Mouse (Mus musculus) layer of hippocampus, adult 18-20 months (tissue): ENCODE measurements around the gene Slc46a1. TPM values are rescaled to one million over a fixed set of nuclear protein-coding genes. Genes with fewer than 3 reads are reported as not detected.

Experiments
- DNase-seq, 2 experiments: peaks; one replicate each; pipeline ENCODE4 v3.0.0; 2022; ENCODE audit warnings: low spot score in 2 of 2
- total RNA-seq, 2 experiments: library from RNA; stranded (reverse); gene quantifications; 2 replicates each; pipeline ENCODE4 v1.2.3; 2021

Gene Slc46a1
- total RNA-seq, 2 experiments from 2014 or later = 10.9 to 11.7 TPM

- DNase-seq = no peak
Measured at GRCm38 (mm10) chr11:78454276-78454675, 11.2 kb upstream of the Slc46a1 start.

- DNase-seq = peak in 1 of 2 experiments; percentile 40
Measured at GRCm38 (mm10) chr11:78455308-78455707, 10.2 kb upstream of the Slc46a1 start.

DNA sequence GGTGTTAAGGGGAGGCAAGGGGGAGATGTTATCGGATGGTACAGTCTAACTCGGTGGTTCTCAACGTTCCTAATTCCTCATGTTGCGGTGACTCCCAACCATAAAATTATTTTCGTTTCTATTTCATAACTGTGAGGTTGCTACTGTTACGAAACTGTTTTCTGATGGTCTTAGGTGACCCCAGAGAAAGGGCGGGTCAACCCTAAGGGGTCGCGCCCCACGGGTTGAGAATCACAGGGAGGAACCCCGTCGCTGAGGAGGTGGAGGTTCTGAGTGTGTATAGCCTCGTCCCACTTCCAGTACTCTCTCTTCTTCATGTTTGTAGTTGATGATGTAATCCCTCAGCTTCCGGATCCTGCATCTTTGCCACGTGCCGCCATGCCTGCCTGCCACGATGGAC lies 6.8 kb upstream of the Slc46a1 start:
- no peak for DNase-seq

DNA sequence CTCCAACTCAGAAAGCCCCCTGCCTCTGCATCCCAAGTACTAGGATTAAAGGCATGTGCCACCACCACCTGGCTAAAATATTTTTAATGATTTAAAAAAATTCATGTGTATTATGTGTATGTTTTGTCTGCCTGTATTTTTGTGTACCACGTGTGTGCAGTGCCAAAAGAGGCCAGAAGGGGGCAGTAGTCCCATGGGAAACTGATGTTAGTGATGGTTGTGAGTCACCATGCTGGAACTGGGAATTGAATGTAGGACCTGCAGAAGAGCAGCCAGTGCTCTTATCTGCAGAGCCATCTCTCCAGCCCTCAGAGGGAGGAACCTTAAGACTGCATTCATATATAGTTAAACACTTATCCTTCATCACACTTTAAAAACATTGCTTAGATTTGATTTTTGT lies 3.6 kb upstream of the Slc46a1 start:
- no peak for DNase-seq

- DNase-seq = no peak
Measured at GRCm38 (mm10) chr11:78462669-78463068, 2.8 kb upstream of the Slc46a1 start.

- no peak for DNase-seq
Measured at GRCm38 (mm10) chr11:78463286-78464036, 2.0 kb upstream of the Slc46a1 start.

- no peak for DNase-seq
Measured at GRCm38 (mm10) chr11:78465116-78465515, 381 bp upstream of the Slc46a1 start.

DNA sequence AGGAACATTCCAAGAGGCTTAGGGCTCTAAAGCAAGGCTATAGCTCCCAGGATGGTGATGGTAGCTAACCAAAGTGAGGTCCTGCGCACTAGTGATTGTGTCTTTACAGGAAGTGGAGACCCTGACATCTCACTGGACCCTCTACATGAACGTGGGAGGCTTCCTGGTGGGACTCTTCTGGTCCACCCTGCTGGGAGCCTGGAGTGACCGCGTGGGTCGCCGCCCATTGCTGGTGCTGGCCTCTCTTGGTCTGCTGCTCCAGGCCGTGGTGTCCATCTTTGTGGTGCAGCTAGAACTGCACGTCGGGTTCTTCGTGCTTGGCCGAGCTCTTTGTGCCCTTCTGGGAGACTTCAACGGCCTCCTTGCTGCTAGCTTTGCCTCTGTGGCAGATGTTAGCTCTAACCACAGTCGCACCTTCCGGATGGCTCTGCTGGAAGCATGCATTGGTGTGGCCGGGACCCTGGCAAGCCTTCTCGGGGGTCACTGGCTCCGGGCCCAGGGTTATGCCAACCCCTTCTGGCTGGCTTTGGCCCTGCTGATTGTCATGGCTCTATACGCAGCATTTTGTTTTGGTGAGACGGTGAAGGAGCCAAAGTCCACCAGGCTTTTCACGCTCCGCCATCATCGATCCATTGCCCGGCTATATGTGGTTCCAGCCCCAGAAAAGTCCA lies 880 bp downstream of the Slc46a1 start:
- DNase-seq = no peak

DNA sequence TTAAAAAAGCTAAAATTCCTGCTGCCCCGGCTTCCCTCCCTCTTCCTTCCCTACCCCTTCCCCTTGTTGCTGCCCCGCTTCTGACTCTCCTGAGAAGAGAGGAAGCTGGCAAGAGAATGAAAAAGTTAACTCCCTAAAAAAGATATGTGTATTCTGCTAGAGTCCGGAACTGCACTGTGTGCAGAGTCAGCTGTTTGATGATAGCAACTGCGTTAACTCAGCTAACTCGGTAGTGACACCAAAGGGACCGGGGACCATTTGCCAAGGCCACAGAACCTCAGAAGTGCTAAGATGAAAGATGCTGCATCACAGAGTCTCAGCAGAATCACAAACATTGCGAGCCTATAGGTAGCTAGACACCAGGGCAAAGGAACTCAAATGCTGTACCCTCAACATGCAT lies 2.0 kb downstream of the Slc46a1 start:
- DNase-seq = no peak

GRCm38 (mm10) chr11:78467932-78468331 lies 2.4 kb downstream of the Slc46a1 start:
- DNase-seq = no peak

DNA sequence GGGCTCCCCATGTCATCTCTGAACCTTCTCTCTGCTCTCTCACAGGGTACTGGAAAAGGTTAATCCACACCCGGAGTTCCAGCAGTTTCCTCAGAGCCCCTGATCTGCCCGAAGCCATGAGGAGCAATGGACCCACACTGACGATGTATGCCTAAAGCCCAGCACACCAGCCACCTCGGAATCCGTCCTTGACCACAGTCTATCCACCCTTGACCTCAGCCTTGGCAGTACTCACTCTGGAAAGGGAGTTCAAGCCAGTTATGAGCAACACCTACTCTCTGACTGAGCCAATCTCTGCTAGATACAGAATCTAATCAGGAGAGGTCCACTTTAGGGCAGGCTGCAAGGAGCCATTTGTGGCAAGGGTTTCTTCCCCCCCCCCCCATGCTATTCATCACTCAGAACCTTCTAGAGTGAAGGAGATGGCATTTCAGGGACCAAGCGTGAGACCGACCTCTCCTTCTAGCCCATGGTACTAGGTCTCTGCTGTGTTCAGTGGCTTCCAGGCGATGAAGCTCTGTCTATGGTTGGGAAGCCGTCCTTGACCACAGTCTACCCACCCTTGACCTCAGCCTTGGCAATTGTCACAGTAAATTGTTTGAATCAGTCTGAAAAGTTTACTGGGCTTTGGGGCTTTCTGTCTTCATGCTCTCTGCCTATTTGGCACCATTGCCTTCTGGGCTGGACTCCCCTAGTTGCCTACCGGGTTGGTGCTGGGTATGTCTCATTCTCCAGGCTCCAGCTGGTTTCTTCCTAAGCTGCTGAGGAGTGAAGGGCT lies 6.0 kb downstream of the Slc46a1 start:
- DNase-seq = no peak

- no peak for DNase-seq
Measured at GRCm38 (mm10) chr11:78475289-78475688, 9.8 kb downstream of the Slc46a1 start.

- DNase-seq = no peak
Measured at GRCm38 (mm10) chr11:78483639-78484038, 18.1 kb downstream of the Slc46a1 start.

DNA sequence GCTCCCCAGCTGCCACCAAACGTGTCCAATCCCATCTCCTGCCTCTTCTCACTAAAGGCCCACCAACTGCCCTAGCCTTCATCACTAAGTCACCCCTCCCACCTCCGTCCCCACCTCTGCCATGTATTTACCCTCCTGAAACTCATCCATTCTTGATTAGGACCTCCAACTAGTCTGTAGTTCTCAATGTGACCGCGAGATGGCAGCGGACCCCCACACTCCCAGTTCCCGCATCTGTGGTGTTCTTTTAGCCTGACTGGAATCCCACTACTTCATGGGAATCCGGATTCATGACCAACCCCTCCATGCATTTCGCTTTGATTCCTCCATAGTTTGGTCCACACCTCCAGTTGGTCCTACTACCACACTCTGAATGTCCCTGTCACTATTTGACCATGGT lies 22.7 kb downstream of the Slc46a1 start:
- DNase-seq = peak; percentile 76 to 90

GRCm38 (mm10) chr11:78490781-78491241 lies 25.3 kb downstream of the Slc46a1 start:
- DNase-seq = peak; percentile 50 to 52

DNA sequence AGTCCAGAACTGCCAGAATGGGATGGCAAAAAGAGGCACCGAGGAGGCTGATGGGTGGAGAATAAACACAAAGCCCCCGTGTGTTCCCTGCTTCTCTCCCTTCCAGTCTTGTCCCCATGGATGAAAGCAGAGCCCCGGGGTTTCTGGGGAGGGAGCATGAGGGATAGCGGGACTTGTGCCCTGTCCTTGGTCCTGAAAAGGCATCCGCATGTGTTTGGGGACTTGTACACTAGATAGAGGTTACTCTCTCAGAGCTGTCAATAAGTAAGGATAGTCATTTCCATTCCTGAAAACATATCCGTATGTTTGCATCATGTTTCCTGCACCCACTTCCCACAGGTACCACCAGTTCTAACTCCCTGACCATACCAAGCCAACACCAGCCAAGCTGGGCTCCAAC lies 30.4 kb downstream of the Slc46a1 start:
- DNase-seq = no peak

GRCm38 (mm10) chr11:78497071-78497541 lies 31.6 kb downstream of the Slc46a1 start:
- DNase-seq = peak; percentile 39 to 45

GRCm38 (mm10) chr11:78497544-78498522 lies 32.3 kb downstream of the Slc46a1 start, which contains the start of gene Sarm1:
TSS of gene Sarm1 (minus strand) at chr11:78497754.
- DNase-seq = peak; percentile 95 to 96

DNA sequence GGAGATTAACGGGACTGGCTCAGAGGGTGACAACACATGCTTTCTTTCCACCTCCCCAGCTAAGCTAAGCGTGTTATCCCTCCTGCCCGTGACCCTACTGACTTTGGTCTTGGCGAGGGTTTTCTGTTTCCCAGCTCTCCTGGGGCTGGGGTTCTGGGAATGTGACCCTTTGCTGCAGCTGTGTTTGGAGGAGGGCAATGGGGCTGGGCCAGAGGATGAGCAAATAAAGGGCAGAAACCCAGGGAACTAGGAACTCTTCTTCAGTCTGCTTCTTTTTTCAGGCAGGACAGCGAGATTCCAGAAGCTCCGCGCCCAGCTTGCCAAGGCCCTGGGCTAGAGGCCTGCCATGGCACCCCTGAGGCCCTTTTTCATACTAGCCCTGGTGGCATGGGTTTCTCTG lies 33.5 kb downstream of the Slc46a1 start, which contains the start of gene Vtn:
Vtn (plus strand) TSS at position 88 of the 400 bp plus-strand sequence.
- no peak for DNase-seq

DNA sequence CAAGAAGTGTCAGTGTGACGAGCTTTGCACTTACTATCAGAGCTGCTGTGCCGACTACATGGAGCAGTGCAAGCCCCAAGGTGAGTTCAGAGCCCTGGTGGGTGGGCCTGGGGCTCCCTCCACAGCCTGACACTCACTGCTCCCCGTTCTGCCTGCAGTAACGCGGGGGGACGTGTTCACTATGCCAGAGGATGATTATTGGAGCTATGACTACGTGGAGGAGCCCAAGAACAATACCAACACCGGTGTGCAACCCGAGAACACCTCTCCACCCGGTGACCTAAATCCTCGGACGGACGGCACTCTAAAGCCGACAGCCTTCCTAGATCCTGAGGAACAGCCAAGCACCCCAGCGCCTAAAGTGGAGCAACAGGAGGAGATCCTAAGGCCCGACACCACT lies 34.0 kb downstream of the Slc46a1 start:
- no peak for DNase-seq
